25 mouse cellular contexts compared by ENCODE assay signal in the genomic region with DNA sequence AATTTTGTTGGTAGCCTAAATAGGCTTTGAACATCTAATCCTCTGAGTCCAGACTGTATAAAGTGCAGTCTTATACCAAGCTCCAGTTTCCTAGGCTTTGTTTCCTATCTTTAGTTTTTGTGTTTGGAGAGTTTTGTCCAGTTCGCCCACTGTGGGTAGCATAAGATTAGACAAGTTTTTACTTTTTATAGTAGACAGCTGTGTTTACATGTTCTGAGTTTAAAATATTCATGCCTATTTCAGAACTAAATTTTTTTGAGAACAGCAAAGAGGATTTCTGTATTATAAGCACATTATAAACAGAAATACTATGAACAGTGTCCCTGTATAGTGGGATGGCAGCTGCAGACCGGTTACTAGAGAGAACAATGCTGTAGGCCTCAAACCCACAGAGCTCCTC.
"Had no signal": no experiment of that assay in that cellular context is flagged by ENCODE, and none has a peak within 500 bp of the region (broad histone marks: within the 10 kb centered on the region; RNA-seq: fewer than 3 reads in every experiment).

No protein-coding gene starts in this region.

- DNase-seq: gastrocnemius, postnatal 10 days; gastrocnemius, postnatal 25 days; heart, adult 2 months; heart, postnatal 10 days; heart, postnatal 4 days; kidney, adult 18-20 months; kidney, adult 8-10 months; kidney, postnatal 10 days; kidney, postnatal 25 days; layer of hippocampus, postnatal 36 days; left cerebral cortex, postnatal 4 days; lung, adult 18-20 months had no signal

- H3K36me3 ChIP-seq: heart, embryonic 13.5 days; heart, embryonic 15.5 days; hindbrain, embryonic 10.5 days; hindbrain, embryonic 12.5 days; intestine, embryonic 15.5 days; limb, embryonic 13.5 days; limb, embryonic 15.5 days; liver, embryonic 12.5 days had no signal

- H3K9me3 ChIP-seq: heart, embryonic 13.5 days; heart, embryonic 15.5 days; hindbrain, embryonic 10.5 days; hindbrain, embryonic 12.5 days; intestine, embryonic 15.5 days; limb, embryonic 13.5 days; limb, embryonic 15.5 days; liver, embryonic 12.5 days had no signal

- H3K4me3 ChIP-seq: heart, adult 2 months; heart, embryonic 13.5 days; heart, embryonic 15.5 days; hindbrain, embryonic 10.5 days; hindbrain, embryonic 12.5 days; intestine, embryonic 15.5 days; limb, embryonic 13.5 days; limb, embryonic 15.5 days; liver, embryonic 12.5 days had no signal

- H3K27ac ChIP-seq: heart, adult 2 months; heart, embryonic 13.5 days; heart, embryonic 15.5 days; hindbrain, embryonic 10.5 days; hindbrain, embryonic 12.5 days; hindbrain, embryonic 14.5 days; limb, embryonic 13.5 days; limb, embryonic 15.5 days; liver, embryonic 12.5 days; liver, embryonic 14.5 days had no signal

- ATAC-seq: hindbrain, embryonic 16.5 days; inflammation-experienced regulatory T-cells, adult 6 months; intestine, embryonic 15.5 days; intestine, postnatal 0 days; liver, embryonic 12.5 days had no signal

- H3K27me3 ChIP-seq: heart, embryonic 13.5 days; heart, embryonic 15.5 days; hindbrain, embryonic 12.5 days; intestine, embryonic 15.5 days; limb, embryonic 13.5 days; limb, embryonic 15.5 days; liver, embryonic 12.5 days had no signal
